Mouse (Mus musculus): Measurements from ENCODE around the gene Gm21738. TPM values are rescaled to one million over a fixed set of nuclear protein-coding genes. Genes with fewer than 3 reads are reported as not detected.
"Not testable (repeated sequence)": the region's sequence is repeated elsewhere in the genome, so short reads cannot be mapped to it uniquely, and the experiment has no call there.

Gene Gm21738
- 0.95 TPM in 1 of 2 replicates, not detected in the other for polyA plus RNA-seq (2015; fragmentation: Nextera tagmentation; extraction: Ambion mirVana)

- 77% methylated on average over 7 of the region's 7 CpGs for WGBS
- not testable (repeated sequence) for H3K4me2 ChIP-seq (replicated peaks); H3K4me3 ChIP-seq; H3K4me1 ChIP-seq; ATAC-seq (replicated peaks); H3K9ac ChIP-seq (replicated peaks); H3K36me3 ChIP-seq; H3K27ac ChIP-seq (replicated peaks); H3K9me3 ChIP-seq; H3K27me3 ChIP-seq
These were observed at the start of gene Gm21738 for GRCm38 (mm10) chr14:19418830-19419229. Gm21738 (minus strand) TSS chr14:19418930.

- H3K27ac ChIP-seq (replicated peaks); H3K4me3 ChIP-seq; H3K4me2 ChIP-seq (replicated peaks); H3K4me1 ChIP-seq; H3K27me3 ChIP-seq; H3K36me3 ChIP-seq; H3K9ac ChIP-seq (replicated peaks); ATAC-seq (replicated peaks): not testable (repeated sequence)
- WGBS: 91% methylated on average over 7 of the region's 7 CpGs
- peaks cover 14% of the 10 kb centered on the region for H3K9me3 ChIP-seq
These were observed 35.0 kb downstream of the Gm21738 start for GRCm38 (mm10) chr14:19383741-19384140.

Other genes starting within 250 kb of the Gm21738 start
- 0.11 and 0.26 TPM in 2 replicates for gene Gm2244, start 131.0 kb upstream of the Gm21738 start, polyA plus RNA-seq (2015; fragmentation: Nextera tagmentation; extraction: Ambion mirVana)
- 3.9 and 4.0 TPM in 2 replicates for gene Gm2237, start 166.2 kb upstream of the Gm21738 start, polyA plus RNA-seq (2015; fragmentation: Nextera tagmentation; extraction: Ambion mirVana)
- not detected in 2 replicates for gene Gm5458, start 183.7 kb upstream of the Gm21738 start, polyA plus RNA-seq (2015; fragmentation: Nextera tagmentation; extraction: Ambion mirVana)